Mouse (Mus musculus): Measurements from ENCODE around the gene Vmn1r19.
"Not testable (repeated sequence)": the region's sequence is repeated elsewhere in the genome, so short reads cannot be mapped to it uniquely, and the experiment has no call there.

DNA sequence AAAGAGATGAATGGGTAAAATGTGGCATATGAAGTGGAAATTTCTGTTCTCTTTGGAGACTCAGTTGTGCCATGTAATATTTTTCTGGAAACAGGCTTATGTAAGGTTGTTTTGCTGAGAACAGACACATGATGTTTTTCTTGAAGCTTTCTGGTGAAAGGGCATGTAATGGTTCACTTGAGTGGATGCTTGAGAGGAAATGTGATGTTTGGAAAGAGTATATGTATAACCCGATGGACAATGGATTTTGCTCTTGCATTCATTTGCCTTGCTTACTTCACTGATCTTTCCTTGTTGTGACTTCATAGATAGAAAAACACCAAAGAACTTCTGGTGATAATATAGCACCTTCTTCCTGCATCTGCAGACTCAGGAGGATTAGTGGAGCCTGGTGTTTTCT is 37.7 kb upstream of the Vmn1r19 start:
- not testable (repeated sequence) for TF ChIP-seq ZNF384 (IDR thresholded peaks at IDR 0.05; ENCODE audit: low read depth, low read length); MAFK (IDR thresholded peaks at IDR 0.05; ENCODE audit: insufficient read depth, low read depth, low read length)

All from ES-E14 (cell line).